Mouse (Mus musculus): Measurements from ENCODE around the gene Zfp967.
"Not testable (repeated sequence)": the region's sequence is repeated elsewhere in the genome, so short reads cannot be mapped to it uniquely, and the experiment has no call there.

Zfp967 gene

GRCm38 (mm10) chr2:176520756-176521155 is at the start of gene Zfp967:
Gene Zfp967, plus strand, starts transcription at chr2:176521056.
- not testable (repeated sequence) for DNase-seq (ENCODE audit: inconsistent age in 2 of 2, low spot score in 1 of 2)

- not testable (repeated sequence) for DNase-seq (ENCODE audit: inconsistent age in 2 of 2, low spot score in 1 of 2)
Measured at GRCm38 (mm10) chr2:176486683-176487082, 34.2 kb upstream of the Zfp967 start, which contains the start of gene Gm14434. Gene Gm14434, minus strand, starts transcription at chr2:176486783.
